Mouse (Mus musculus) olfactory bulb, adult 2 months (tissue): Measurements from ENCODE around the gene Cherp.

Experiments used
- CTCF ChIP-seq: fragments of 200-500 bp; IDR thresholded peaks from 2 replicates; pipeline ENCODE4 v1.5.1; 2012; ENCODE audit warnings: low read depth, mild to moderate bottlenecking, low read length, moderate library complexity; ENCODE audit not compliant: insufficient read depth
- POLR2A ChIP-seq: fragments of 200-500 bp; IDR thresholded peaks from 2 replicates; pipeline ENCODE4 v1.6.1; 2012; ENCODE audit warnings: mild to moderate bottlenecking, low read depth, low read length, moderate library complexity; ENCODE audit not compliant: insufficient read depth

DNA sequence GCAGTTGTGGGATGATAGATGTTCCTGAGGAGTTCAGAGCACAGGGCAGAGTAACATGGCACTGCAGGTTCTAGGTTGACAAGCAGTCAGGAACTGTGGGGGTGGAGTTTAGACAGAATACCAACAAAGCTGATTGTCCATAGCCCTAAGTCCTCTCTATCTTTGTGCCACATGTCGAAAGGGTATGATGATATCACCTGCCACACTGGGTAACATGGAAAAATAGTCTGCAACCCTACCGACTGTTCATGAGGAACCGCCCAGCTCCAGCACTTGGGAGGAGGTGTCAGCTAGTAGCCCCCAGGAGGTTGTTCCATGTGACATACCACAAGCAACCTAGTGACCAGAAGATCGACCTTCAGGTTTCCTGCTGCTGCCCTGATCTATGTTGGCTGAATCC, 23.5 kb upstream of the Cherp start:
- no peak for TF ChIP-seq CTCF
- no peak for TF ChIP-seq POLR2A
